Mouse (Mus musculus): Measurements from ENCODE around the gene Olfr414. TPM values are rescaled to one million over a fixed set of nuclear protein-coding genes. Genes with fewer than 3 reads are reported as not detected.

Gene Olfr414
- polyA plus RNA-seq (2012; rRNA removed), result not detected in 2 replicates

- no peaks in the 10 kb centered on the region for H3K4me1 ChIP-seq (ENCODE audit: control insufficient read depth, insufficient read depth, low read length)
- H3K4me3 ChIP-seq (replicated peaks; ENCODE audit: extremely low read depth, low read depth, low read length), result no peak within 1 kb of the TSS
- no peak for DNase-seq
- TF ChIP-seq POLR2A (IDR thresholded peaks at IDR 0.05; ENCODE audit: borderline replicate concordance, extremely low read depth, low read depth, low read length) (no peak), CTCF (IDR thresholded peaks at IDR 0.05; ENCODE audit: insufficient read depth, low read length) (no peak)
- WGBS, result 41% methylated on average over 1 of the region's 1 CpGs
Measured at GRCm38 (mm10) chr1:174423764-174424163, at the start of gene Olfr414. Gene Olfr414, plus strand, starts transcription at chr1:174424064.

DNA sequence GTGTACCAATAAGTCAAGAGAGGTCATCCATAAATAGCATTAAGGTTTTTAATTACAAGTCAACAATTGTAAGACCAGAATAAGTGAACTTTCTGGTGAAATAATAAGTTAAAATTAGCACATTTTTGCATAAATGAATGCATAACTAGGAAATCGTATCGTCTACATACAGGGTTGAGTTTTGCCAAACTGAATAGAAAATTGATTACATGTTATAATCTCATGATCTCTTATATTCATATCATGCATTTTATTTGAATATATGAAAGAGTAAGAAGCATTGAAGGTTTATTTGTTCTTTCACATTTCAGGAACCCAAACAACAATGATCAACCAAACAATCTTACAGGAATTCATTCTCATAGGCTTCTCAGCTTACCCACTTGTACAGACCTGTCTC is 33.1 kb upstream of the Olfr414 start, which contains the start of gene Olfr248:
TSS of gene Olfr248 (plus strand) at position 301 of the 400 bp plus-strand sequence.
- Histone ChIP-seq H3K4me3 (replicated peaks; ENCODE audit: extremely low read depth, low read depth, low read length) (no peak within 1 kb of the TSS), H3K4me1 (ENCODE audit: control insufficient read depth, insufficient read depth, low read length) (no peaks in the 10 kb centered on the region)
- no peak for TF ChIP-seq CTCF (IDR thresholded peaks at IDR 0.05; ENCODE audit: insufficient read depth, low read length)
- no peak for TF ChIP-seq POLR2A (IDR thresholded peaks at IDR 0.05; ENCODE audit: borderline replicate concordance, extremely low read depth, low read depth, low read length)
- DNase-seq, result no peak
- 95% methylated on average over 2 of the region's 2 CpGs for WGBS

DNA sequence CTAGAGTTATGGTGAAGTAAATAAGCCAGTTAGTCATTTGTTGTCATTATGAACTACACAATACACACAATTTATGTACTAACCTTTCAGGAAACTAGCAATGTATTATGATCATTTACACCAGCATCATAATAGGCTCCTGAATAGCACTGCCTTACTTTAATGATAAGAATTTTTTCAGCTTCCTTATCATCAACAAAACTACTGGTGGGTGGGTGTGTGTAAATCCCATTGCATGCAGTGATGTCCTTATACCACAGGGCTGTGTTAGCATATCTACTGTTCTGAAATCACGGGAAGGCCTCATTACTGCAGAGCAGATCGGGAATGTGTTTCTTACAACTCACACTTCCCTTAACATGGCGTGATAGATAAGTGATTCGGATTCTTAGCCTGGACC is 905 bp upstream of the Olfr414 start:
- 66% methylated on average over 4 of the region's 4 CpGs for WGBS
- no peak for TF ChIP-seq POLR2A (IDR thresholded peaks at IDR 0.05; ENCODE audit: borderline replicate concordance, extremely low read depth, low read depth, low read length)
- Histone ChIP-seq H3K4me1 (ENCODE audit: control insufficient read depth, insufficient read depth, low read length) (no peaks in the 10 kb centered on the region), H3K4me3 (replicated peaks; ENCODE audit: extremely low read depth, low read depth, low read length) (no peak overlapping the region)
- DNase-seq, result no peak

DNA sequence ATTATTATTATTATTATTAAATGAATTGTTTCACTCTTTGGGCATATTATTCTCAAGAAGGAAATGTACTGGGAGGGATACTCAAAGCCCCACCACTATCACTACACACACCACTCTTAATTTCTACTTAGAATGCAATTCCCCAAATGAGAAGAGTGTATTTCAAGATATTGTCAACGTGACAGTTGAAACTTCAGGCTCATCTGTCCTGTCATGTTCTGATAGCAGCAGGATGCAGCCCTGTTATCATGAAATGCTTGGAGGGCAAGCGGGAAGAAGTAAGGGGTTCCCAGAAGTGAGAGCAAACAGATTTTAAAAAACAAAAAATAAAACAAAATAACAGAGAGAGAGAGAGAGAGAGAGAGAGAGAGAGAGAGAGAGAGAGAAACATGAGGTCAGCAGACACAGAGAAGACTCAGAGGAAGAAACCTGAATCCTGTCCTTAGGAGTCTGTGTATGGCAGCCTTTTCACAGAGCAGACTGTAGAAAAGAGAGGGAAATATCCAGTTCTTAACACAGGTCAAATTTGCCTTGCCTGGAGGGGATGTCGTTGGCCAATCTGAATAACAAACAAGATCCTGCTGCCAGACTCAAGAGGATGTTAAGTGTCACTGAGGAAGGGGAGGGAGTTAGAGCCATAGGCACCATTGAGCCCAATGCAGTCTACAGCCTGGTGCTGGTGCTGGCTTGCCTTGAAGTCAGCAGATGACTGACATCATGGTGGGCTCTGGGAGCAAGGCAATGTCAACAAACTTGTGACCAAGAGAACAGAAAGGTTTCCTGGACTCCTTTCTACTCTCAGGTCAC is 2.5 kb downstream of the Olfr414 start:
- no peak for DNase-seq
- Histone ChIP-seq H3K4me1 (ENCODE audit: control insufficient read depth, insufficient read depth, low read length) (no peaks in the 10 kb centered on the region), H3K4me3 (replicated peaks; ENCODE audit: extremely low read depth, low read depth, low read length) (no peak overlapping the region)
- no peak for TF ChIP-seq CTCF (IDR thresholded peaks at IDR 0.05; ENCODE audit: insufficient read depth, low read length)
- no peak for TF ChIP-seq POLR2A (IDR thresholded peaks at IDR 0.05; ENCODE audit: borderline replicate concordance, extremely low read depth, low read depth, low read length)
- WGBS, result 44% methylated on average over 3 of the region's 3 CpGs

DNA sequence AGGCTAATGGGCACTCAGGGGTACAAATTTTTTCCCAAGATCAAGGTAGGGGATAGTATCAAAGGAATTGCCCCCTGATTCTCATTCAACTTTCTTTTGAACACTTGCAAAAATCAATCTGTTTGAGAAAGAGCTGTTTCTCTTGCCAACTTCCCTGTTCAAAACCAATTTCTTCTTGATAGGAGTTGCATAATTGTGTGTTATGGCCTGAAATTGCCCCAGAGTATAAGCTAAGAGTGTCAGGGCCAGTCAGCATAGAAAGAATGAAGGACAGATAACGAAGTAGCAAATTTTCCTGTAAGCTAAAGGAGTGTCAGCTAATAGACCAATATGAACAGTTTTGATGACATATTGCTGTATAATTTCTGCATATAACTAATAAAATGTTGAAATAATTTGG is 3.5 kb downstream of the Olfr414 start:
- TF ChIP-seq CTCF (IDR thresholded peaks at IDR 0.05; ENCODE audit: insufficient read depth, low read length), result no peak
- TF ChIP-seq POLR2A (IDR thresholded peaks at IDR 0.05; ENCODE audit: borderline replicate concordance, extremely low read depth, low read depth, low read length), result no peak
- Histone ChIP-seq H3K4me3 (replicated peaks; ENCODE audit: extremely low read depth, low read depth, low read length) (no peak overlapping the region), H3K4me1 (ENCODE audit: control insufficient read depth, insufficient read depth, low read length) (no peaks in the 10 kb centered on the region)
- 72% methylated on average over 1 of the region's 1 CpGs for WGBS
- no peak for DNase-seq

DNA sequence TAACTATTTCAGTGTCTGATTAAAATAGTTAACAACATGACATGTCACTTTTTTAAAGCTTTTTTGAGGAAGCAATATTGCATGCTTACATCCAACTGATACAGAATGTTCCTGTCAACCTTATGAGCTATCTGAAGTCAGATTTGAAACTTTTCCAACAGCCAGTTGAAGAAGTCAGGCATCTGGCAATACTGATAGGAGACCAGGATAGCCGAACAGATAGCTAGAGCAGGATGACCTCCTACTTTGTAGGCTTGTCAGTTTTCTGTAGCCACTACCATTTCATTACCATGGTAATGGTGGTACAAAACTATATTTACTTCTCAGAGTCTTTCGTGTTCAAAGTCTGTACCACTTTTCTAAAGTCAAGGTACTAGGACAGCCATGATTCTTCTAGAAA is 4.5 kb downstream of the Olfr414 start:
- Histone ChIP-seq H3K4me1 (ENCODE audit: control insufficient read depth, insufficient read depth, low read length) (no peaks in the 10 kb centered on the region), H3K4me3 (replicated peaks; ENCODE audit: extremely low read depth, low read depth, low read length) (no peak overlapping the region)
- DNase-seq, result no peak
- 84% methylated on average over 2 of the region's 2 CpGs for WGBS
- TF ChIP-seq CTCF (IDR thresholded peaks at IDR 0.05; ENCODE audit: insufficient read depth, low read length), result no peak
- no peak for TF ChIP-seq POLR2A (IDR thresholded peaks at IDR 0.05; ENCODE audit: borderline replicate concordance, extremely low read depth, low read depth, low read length)

DNA sequence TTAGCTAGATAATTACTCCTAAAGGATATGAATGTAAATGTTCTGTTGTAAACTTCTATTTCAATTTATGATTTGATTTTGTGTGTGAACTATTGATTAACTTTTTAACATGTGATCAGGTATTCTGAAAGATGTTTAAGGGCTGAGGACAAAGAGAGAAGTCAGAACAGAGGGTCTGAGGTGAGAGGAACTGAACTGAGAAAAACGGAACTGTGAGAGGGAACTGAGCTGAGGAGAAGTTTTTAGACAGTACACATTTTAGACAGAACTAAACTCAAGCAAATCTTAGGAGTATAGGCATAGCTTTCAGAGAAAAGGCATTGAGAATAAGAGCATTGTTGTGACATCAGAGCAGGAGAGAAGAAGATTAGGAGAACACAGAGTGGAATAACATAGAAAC is 10.3 kb downstream of the Olfr414 start:
- DNase-seq, result no peak
- 32% methylated on average over 1 of the region's 1 CpGs for WGBS
- no peak overlapping the region for H3K4me3 ChIP-seq (replicated peaks; ENCODE audit: extremely low read depth, low read depth, low read length)
- no peaks in the 10 kb centered on the region for H3K4me1 ChIP-seq (ENCODE audit: control insufficient read depth, insufficient read depth, low read length)
- no peak for TF ChIP-seq POLR2A (IDR thresholded peaks at IDR 0.05; ENCODE audit: borderline replicate concordance, extremely low read depth, low read depth, low read length)
- no peak for TF ChIP-seq CTCF (IDR thresholded peaks at IDR 0.05; ENCODE audit: insufficient read depth, low read length)

GRCm38 (mm10) chr1:174441782-174442181 is 17.9 kb downstream of the Olfr414 start, which contains the start of gene Olfr220:
Gene Olfr220, plus strand, starts transcription at chr1:174442082.
- Histone ChIP-seq H3K4me1 (ENCODE audit: control insufficient read depth, insufficient read depth, low read length) (no peaks in the 10 kb centered on the region), H3K4me3 (replicated peaks; ENCODE audit: extremely low read depth, low read depth, low read length) (no peak within 1 kb of the TSS)
- TF ChIP-seq POLR2A (IDR thresholded peaks at IDR 0.05; ENCODE audit: borderline replicate concordance, extremely low read depth, low read depth, low read length) (no peak), CTCF (IDR thresholded peaks at IDR 0.05; ENCODE audit: insufficient read depth, low read length) (no peak)
- 43% methylated on average over 1 of the region's 1 CpGs for WGBS
- DNase-seq, result no peak

DNA sequence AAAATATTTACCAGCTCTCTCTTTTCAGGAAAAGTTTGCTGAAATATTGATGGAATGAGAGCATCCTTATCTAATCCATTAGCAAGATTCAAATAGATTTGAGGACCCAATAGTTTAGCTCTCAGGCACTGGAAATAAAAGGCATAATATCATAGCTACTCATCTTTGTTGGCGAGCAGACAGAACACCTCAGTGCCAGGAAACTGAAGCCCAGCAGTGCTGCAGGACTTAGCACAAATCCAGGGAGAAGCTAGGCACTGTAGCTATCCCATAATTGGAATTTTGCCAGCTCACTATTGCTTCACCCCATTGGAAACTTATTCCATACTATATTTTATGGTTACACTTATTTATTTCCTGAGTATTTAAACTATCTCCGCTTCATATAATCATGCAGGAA is 31.2 kb downstream of the Olfr414 start:
- no peak for TF ChIP-seq POLR2A (IDR thresholded peaks at IDR 0.05; ENCODE audit: borderline replicate concordance, extremely low read depth, low read depth, low read length)
- TF ChIP-seq CTCF (IDR thresholded peaks at IDR 0.05; ENCODE audit: insufficient read depth, low read length), result no peak
- DNase-seq, result no peak
- Histone ChIP-seq H3K4me3 (replicated peaks; ENCODE audit: extremely low read depth, low read depth, low read length) (no peak overlapping the region), H3K4me1 (ENCODE audit: control insufficient read depth, insufficient read depth, low read length) (no peaks in the 10 kb centered on the region)
- 76% methylated on average over 2 of the region's 2 CpGs for WGBS

- no peak overlapping the region for H3K4me3 ChIP-seq (replicated peaks; ENCODE audit: extremely low read depth, low read depth, low read length)
- no peak for TF ChIP-seq POLR2A (IDR thresholded peaks at IDR 0.05; ENCODE audit: borderline replicate concordance, extremely low read depth, low read depth, low read length)
- no peak for TF ChIP-seq CTCF (IDR thresholded peaks at IDR 0.05; ENCODE audit: insufficient read depth, low read length)
Measured at GRCm38 (mm10) chr1:174465385-174465784, 41.5 kb downstream of the Olfr414 start.

More at GRCm38 (mm10) chr1:174465385-174465784, 41.5 kb downstream of the Olfr414 start:
- no peak for DNase-seq
- WGBS, result 77% methylated on average over 3 of the region's 3 CpGs
- no peaks in the 10 kb centered on the region for H3K4me1 ChIP-seq (ENCODE audit: control insufficient read depth, insufficient read depth, low read length)

All from lung, adult 2 months (tissue).